Mouse (Mus musculus): ENCODE measurements around the gene Apol8. TPM values are rescaled to one million over a fixed set of nuclear protein-coding genes. Genes with fewer than 3 reads are reported as not detected.
"Not testable (repeated sequence)": the region's sequence is repeated elsewhere in the genome, so short reads cannot be mapped to it uniquely, and the experiment has no call there.

Apol8 gene
- polyA plus RNA-seq, 1 experiment from 2014 or later, result 0.24 TPM

DNA sequence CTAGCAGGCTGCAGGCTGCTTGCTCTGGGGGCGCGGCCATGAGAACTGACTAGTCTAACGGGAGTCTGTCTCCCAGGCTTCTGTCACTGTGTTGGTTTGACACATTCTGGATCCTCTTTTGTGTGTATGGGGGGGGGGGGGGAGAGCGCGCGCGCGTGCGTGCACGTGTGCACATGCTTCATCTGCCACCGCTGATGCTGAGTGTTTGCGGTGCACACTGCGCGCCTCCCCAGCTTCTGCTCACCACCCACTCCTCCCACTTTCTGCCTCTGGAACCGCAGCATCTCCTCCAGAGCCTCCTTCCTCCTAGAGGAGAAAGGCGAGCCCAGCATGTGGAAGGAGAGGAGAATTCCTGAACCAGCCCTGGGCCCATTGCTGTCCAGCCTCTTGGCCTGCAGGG lies 3.2 kb upstream of the Apol8 start:
- H3K9me3 ChIP-seq, result no peaks in the 10 kb centered on the region
- peaks cover 8% of the 10 kb centered on the region for H3K4me1 ChIP-seq
- H3K4me3 ChIP-seq, result no peak overlapping the region
- no peak overlapping the region for H3K27ac ChIP-seq
- WGBS, result 95% methylated on average over 16 of the region's 16 CpGs
- no peak for DNase-seq (ENCODE audit: extremely low spot score, low spot score)
- no peaks in the 10 kb centered on the region for H3K27me3 ChIP-seq (ENCODE audit: poor library complexity, severe bottlenecking)
- H3K36me3 ChIP-seq (replicated peaks), result peaks cover 60% of the 10 kb centered on the region

DNA sequence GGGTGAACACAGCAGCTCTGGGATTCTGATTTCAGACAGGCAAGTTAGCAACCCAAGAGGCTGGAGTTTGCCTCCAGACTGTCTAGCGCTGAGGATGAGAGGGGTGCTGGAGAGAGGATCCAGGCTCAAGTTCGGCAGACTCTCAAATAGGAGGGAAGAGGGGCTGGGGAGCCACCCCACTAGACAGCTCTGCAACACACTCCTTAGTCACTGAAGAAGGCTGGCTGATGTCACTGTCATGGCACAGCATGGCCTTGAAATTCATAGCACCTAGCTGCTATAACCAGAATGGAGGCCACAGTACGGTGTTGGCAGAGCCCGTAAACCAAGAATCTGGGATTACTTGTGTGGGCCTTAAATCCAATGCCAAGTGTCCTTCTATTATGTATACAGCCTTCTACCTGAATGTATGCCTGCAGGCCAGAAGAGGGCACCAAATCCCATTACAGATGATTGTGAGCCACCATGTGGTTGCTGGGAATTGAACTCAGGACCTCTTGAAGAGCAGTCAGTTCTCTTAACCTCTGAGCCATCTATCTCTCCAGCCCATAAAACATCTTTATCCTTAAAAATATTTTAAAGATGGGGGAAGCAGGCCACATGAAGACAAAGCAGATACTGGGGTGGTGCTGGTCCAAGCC lies 903 bp upstream of the Apol8 start:
- DNase-seq (ENCODE audit: extremely low spot score, low spot score), result no peak
- Histone ChIP-seq H3K27me3 (ENCODE audit: poor library complexity, severe bottlenecking) (no peaks in the 10 kb centered on the region), H3K36me3 (replicated peaks) (peaks cover 37% of the 10 kb centered on the region), H3K9me3 (no peaks in the 10 kb centered on the region), H3K4me3 (no peak overlapping the region), H3K27ac (no peak overlapping the region), H3K4me1 (peaks cover 9% of the 10 kb centered on the region)
- 84% methylated on average over 4 of the region's 4 CpGs for WGBS

DNA sequence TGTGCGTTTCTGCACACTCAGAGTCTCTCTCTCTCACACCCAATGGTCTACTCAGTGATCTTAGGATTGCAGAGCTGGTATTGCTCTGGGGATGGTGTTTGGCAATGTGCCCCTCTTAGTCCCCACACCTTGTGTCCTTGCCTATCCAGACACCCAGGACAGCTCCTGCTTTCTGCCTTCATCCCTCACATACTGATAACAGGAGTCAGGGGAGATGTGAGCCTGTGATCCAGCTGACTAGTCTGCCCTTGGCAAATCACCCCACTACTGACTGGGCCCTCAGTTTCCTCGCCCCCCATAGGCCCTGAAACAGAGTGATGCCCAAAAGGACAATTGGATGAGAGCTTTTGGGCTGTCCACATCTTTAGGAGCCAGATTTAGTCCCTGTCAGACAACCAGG lies 722 bp downstream of the Apol8 start:
- H3K36me3 ChIP-seq (replicated peaks), result peaks cover 21% of the 10 kb centered on the region
- H3K27ac ChIP-seq, result no peak overlapping the region
- peaks cover 9% of the 10 kb centered on the region for H3K4me1 ChIP-seq
- no peak overlapping the region for H3K4me3 ChIP-seq
- no peaks in the 10 kb centered on the region for H3K27me3 ChIP-seq (ENCODE audit: poor library complexity, severe bottlenecking)
- no peaks in the 10 kb centered on the region for H3K9me3 ChIP-seq
- no peak for DNase-seq (ENCODE audit: extremely low spot score, low spot score)
- WGBS, result 64% methylated on average over 2 of the region's 2 CpGs

DNA sequence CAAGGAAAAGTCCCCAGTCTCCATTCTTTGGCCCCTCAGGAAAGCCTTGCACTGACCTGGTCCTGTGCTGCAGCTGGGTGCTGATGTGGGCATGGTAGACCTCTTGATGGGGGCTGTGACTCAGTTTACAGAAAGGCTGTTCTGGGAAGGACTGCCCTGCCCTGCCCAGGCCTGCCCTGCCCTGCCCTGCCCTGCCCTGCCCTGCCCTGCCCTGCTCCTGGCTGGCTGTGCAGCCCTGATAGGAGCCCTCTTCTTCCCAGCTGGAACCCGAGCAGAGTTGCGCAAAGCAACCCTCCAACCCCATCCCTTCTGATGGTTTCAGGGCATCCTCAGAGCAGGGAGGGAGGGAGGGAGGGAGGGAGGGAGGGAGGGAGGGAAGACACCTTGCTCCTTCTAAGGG lies 1.7 kb downstream of the Apol8 start:
- 50% methylated on average over 1 of the region's 2 CpGs for WGBS
- H3K36me3 ChIP-seq (replicated peaks), result peaks cover 12% of the 10 kb centered on the region
- no peak for DNase-seq (ENCODE audit: extremely low spot score, low spot score)
- H3K27ac ChIP-seq, result no peak overlapping the region
- H3K27me3 ChIP-seq (ENCODE audit: poor library complexity, severe bottlenecking), result no peaks in the 10 kb centered on the region
- H3K4me3 ChIP-seq, result no peak overlapping the region
- peaks cover 9% of the 10 kb centered on the region for H3K4me1 ChIP-seq
- no peaks in the 10 kb centered on the region for H3K9me3 ChIP-seq

DNA sequence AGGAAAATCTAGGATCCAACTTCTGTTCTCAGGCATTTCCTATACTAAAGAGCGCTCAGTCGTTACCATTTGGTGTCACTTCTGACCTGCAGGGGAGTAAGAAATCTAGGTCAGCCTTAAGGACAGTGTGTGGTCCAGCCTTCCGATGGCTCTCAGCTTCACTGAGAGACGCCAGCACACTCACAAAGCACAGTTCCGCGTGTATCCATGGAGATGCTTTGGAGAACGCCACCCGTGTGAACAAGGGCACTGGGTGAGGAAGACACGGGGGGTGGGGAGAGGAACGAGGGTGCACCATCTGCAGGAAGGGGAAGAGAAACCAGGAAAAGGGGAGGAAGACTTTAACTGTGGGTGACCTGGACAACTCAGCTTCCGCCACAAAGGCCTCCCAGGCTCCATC lies 4.4 kb downstream of the Apol8 start:
- H3K4me1 ChIP-seq, result peaks cover 9% of the 10 kb centered on the region
- WGBS, result 75% methylated on average over 11 of the region's 11 CpGs
- H3K27me3 ChIP-seq (ENCODE audit: poor library complexity, severe bottlenecking), result no peaks in the 10 kb centered on the region
- no peak for DNase-seq (ENCODE audit: extremely low spot score, low spot score)
- no peaks in the 10 kb centered on the region for H3K9me3 ChIP-seq
- H3K4me3 ChIP-seq, result no peak overlapping the region
- no peak overlapping the region for H3K27ac ChIP-seq
- no peaks in the 10 kb centered on the region for H3K36me3 ChIP-seq (replicated peaks)

DNA sequence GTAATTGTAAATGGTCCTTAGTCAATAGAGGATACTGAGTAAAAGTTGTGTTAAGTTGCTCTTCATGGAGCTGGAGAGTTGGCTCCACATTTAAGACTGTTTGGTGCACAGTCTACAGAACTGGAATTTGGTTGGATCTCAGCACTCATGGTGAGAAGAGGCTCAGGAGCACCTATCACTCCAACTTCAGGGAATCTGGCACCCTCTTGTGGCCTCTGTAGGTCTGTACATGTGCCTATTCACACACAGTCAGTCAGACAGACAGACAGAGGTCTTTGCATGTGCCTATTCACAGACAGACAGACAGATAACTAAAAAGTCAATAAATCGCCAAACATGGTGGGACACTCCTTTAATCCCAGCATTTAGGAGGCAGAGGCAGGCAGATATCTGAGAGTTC lies 6.3 kb downstream of the Apol8 start:
- no peaks in the 10 kb centered on the region for H3K27me3 ChIP-seq (ENCODE audit: poor library complexity, severe bottlenecking)
- no peak overlapping the region for H3K27ac ChIP-seq
- no peak overlapping the region for H3K4me3 ChIP-seq
- 0 out of 2 replicates have a peak, but pooled peaks cover 3% of the 10 kb centered on the region for H3K4me1 ChIP-seq
- WGBS, result 28% methylated on average over 1 of the region's 1 CpGs
- no peaks in the 10 kb centered on the region for H3K9me3 ChIP-seq
- DNase-seq (ENCODE audit: extremely low spot score, low spot score), result no peak
- H3K36me3 ChIP-seq (replicated peaks), result no peaks in the 10 kb centered on the region

DNA sequence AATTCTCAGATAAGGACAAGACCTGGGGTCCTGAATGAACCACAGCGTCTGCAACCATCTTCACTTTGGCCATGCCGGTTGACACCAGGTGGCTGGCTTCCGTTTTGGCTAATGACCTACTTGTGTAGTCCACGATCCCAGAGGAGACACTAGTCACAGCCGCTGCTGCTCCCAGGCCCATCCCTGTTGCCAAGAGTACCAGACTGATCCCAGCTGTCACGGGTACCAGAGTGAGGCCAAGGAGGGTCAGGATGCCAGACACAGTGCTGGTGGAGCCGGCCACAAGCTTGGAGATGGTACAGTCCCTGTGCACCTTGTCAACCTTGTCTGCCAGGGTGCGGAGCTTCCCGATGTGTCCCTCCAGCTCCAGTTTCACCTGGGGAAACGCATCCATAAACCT lies 7.1 kb downstream of the Apol8 start:
- no peaks in the 10 kb centered on the region for H3K4me1 ChIP-seq
- no peak overlapping the region for H3K27ac ChIP-seq
- DNase-seq (ENCODE audit: extremely low spot score, low spot score), result no peak
- 94% methylated on average over 10 of the region's 10 CpGs for WGBS
- H3K4me3 ChIP-seq, result no peak overlapping the region
- no peaks in the 10 kb centered on the region for H3K27me3 ChIP-seq (ENCODE audit: poor library complexity, severe bottlenecking)
- H3K9me3 ChIP-seq, result no peaks in the 10 kb centered on the region
- H3K36me3 ChIP-seq (replicated peaks), result no peaks in the 10 kb centered on the region

DNA sequence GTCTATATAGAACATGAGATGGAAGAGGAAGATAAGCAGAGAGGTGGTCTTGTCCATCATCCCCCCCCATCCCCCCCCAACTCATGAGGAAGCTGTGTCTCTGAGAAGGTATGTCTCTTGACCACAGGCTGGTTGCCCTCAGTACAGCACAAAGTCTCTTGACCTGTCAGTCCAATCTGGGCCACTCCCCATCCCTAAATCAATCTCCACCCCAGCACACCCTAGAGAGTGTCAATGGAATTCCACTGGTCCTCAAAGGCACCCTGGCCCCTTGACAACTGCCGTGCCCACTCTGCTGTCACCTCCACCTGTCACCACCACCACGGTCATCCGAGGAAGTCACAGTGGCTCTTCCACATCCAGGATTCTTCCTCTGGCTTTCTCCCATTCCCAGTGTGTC lies 8.4 kb downstream of the Apol8 start:
- Histone ChIP-seq H3K4me3 (no peak overlapping the region), H3K27me3 (ENCODE audit: poor library complexity, severe bottlenecking) (no peaks in the 10 kb centered on the region), H3K27ac (no peak overlapping the region), H3K9me3 (no peaks in the 10 kb centered on the region), H3K36me3 (replicated peaks) (no peaks in the 10 kb centered on the region), H3K4me1 (peaks cover 9% of the 10 kb centered on the region)
- DNase-seq (ENCODE audit: extremely low spot score, low spot score), result no peak
- WGBS, result 96% methylated on average over 3 of the region's 3 CpGs

DNA sequence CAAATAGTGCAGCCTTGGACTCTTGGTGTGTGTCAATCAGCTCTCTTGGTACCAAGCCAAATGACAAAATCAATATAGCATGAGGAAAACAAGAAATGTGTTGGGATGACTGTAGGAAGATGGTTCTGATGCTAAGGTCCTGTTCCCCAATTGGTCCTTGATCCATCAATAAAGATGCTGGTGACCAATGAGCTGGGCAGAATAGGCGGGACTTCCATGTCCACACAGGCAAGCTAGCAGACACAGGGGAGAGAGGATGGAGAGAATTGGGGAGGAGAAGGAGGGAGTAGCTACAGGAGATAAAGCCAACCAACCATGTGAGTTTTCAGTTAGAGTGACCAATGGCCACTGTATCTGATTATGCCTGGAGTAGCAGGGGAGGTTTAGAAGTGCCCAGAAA lies 10.5 kb downstream of the Apol8 start:
- DNase-seq (ENCODE audit: extremely low spot score, low spot score), result no peak
- WGBS, result 86% methylated on average over 1 of the region's 1 CpGs
- Histone ChIP-seq H3K4me1 (peaks cover 9% of the 10 kb centered on the region), H3K27me3 (ENCODE audit: poor library complexity, severe bottlenecking) (no peaks in the 10 kb centered on the region), H3K27ac (no peak overlapping the region), H3K9me3 (no peaks in the 10 kb centered on the region), H3K4me3 (no peak overlapping the region), H3K36me3 (replicated peaks) (no peaks in the 10 kb centered on the region)

DNA sequence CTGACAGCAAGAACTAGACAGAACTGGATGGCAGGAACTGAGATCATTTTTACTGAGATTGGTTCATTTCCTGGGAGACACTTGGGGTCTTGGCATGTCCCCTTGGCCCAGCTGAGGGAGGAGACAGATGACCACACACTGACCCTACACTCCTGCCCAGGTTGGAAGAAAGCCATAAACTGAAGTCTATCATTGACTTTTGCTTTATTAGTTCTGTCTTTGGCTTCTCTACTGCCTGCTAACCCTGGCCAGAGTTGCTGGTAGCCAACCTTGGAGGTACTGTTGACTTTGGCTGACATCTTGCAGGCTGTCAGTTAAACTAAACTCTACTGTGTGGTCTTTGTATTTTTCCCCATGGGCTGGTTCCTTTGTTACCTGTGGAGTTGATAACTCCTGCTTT lies 11.7 kb downstream of the Apol8 start:
- no peak for DNase-seq (ENCODE audit: extremely low spot score, low spot score)
- Histone ChIP-seq H3K27ac (no peak overlapping the region), H3K4me3 (no peak overlapping the region), H3K9me3 (no peaks in the 10 kb centered on the region), H3K27me3 (ENCODE audit: poor library complexity, severe bottlenecking) (no peaks in the 10 kb centered on the region), H3K4me1 (peaks cover 9% of the 10 kb centered on the region), H3K36me3 (replicated peaks) (no peaks in the 10 kb centered on the region)

DNA sequence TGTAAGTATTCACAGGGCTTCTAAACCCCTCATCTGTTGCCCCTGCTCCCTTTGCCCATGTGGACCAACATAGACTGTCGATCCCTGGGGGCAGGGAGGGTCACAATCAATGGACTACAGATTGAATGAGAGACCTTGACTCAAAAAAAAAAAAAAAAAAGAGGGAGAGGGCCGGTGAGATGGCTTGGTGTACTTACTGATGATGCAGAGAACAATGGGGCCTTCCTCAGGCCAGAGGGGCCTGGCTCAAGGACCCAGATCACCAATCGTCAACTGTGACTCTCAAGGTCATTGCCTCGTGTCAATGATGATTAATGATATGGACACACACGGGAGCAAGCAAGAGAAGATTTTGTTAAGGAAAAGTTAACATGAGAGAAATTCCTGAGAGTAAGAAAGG lies 12.2 kb downstream of the Apol8 start:
- peaks cover 9% of the 10 kb centered on the region for H3K4me1 ChIP-seq
- H3K36me3 ChIP-seq (replicated peaks), result no peaks in the 10 kb centered on the region
- no peaks in the 10 kb centered on the region for H3K27me3 ChIP-seq (ENCODE audit: poor library complexity, severe bottlenecking)
- DNase-seq (ENCODE audit: extremely low spot score, low spot score), result no peak
- WGBS, result 55% methylated on average over 5 of the region's 5 CpGs
- H3K4me3 ChIP-seq, result no peak overlapping the region
- 0 out of 2 replicates have a peak overlapping the region, but pooled peaks have one; percentile 35 for H3K27ac ChIP-seq
- H3K9me3 ChIP-seq, result no peaks in the 10 kb centered on the region

DNA sequence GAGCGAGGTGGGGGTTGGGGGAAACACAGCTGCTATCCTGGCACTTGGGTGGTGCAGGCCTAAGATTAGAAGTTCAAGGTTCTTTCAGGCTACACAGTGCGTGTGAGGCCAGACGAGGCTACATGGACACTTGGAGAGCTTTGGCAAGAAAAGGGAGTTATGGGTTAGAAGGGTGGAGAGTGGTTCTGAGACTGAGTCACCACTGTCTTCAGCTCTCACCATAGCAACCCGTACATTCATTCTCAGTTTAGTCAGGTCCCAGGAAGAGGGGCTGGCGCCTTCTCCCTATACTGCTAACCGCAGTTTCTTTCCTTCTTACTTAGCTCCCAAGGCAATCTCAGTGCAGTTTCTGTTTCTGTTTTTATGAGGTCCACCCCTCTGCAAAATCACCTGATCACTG lies 15.2 kb downstream of the Apol8 start:
- H3K27me3 ChIP-seq (ENCODE audit: poor library complexity, severe bottlenecking); DNase-seq (ENCODE audit: extremely low spot score, low spot score); H3K4me1 ChIP-seq; H3K9me3 ChIP-seq; H3K4me3 ChIP-seq; H3K36me3 ChIP-seq (replicated peaks); H3K27ac ChIP-seq: not testable (repeated sequence)
- 88% methylated on average over 6 of the region's 6 CpGs for WGBS

DNA sequence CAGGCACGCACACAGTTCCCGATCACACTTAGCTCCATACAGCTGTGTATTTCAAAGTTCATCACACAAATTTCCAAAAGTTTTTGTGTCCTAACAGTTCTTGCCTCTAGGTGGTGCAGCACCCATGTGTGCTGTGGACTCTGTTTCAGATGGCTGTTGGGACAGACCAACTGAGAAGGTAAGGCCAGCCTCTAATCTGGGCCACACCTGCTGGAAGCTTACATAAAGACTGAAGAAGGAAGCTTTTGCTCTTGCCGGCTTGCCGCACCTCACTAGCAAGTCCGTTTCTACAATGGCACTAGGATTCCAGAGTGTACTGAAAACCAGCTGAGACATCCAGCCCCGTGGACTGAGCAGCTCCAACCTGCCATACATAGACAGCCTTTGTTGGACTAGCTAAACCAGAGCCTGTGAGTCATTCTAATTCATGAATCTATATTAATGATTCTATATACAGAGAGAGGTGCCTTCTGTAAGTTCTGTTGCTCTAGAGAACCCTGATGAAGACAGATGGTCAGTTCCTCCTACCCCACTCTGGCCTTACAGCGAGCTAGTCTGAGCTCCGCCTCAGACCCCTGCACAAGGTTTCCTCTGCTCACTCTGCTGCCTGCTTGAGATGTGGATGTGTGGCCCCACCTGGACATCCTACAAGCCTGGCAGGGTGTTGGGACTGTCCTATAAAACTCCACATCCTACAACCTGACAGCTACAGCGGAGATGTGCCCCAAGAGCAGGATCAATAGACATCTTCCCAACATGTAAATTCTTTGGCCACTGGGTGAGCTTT lies 16.1 kb downstream of the Apol8 start:
- Histone ChIP-seq H3K27me3 (ENCODE audit: poor library complexity, severe bottlenecking) (no peaks in the 10 kb centered on the region), H3K27ac (no peak overlapping the region), H3K36me3 (replicated peaks) (no peaks in the 10 kb centered on the region), H3K9me3 (no peaks in the 10 kb centered on the region), H3K4me3 (no peak overlapping the region), H3K4me1 (peaks cover 9% of the 10 kb centered on the region)
- 74% methylated on average over 9 of the region's 9 CpGs for WGBS
- no peak for DNase-seq (ENCODE audit: extremely low spot score, low spot score)

Measured in forebrain, embryonic 10.5 days (tissue).